Mouse (Mus musculus): ENCODE measurements around the gene Fbxo40. TPM values are rescaled to one million over a fixed set of nuclear protein-coding genes. Genes with fewer than 3 reads are reported as not detected.

Gene Fbxo40
- polyA plus RNA-seq, 1 experiment from 2014 or later, result 0.13 TPM

- no peak overlapping the region for H3K4me2 ChIP-seq
- H3K27ac ChIP-seq, result no peak overlapping the region
- H3K36me3 ChIP-seq (ENCODE audit: poor library complexity, severe bottlenecking), result no peaks in the 10 kb centered on the region
- ATAC-seq, result no peak
- H3K4me1 ChIP-seq, result no peaks in the 10 kb centered on the region
- no peaks in the 10 kb centered on the region for H3K27me3 ChIP-seq
- no peak overlapping the region for H3K4me3 ChIP-seq
- no peak overlapping the region for H3K9ac ChIP-seq
- no peaks in the 10 kb centered on the region for H3K9me3 ChIP-seq (replicated peaks)
Observed at GRCm38 (mm10) chr16:36988066-36988465, 2.2 kb downstream of the Fbxo40 start.

DNA sequence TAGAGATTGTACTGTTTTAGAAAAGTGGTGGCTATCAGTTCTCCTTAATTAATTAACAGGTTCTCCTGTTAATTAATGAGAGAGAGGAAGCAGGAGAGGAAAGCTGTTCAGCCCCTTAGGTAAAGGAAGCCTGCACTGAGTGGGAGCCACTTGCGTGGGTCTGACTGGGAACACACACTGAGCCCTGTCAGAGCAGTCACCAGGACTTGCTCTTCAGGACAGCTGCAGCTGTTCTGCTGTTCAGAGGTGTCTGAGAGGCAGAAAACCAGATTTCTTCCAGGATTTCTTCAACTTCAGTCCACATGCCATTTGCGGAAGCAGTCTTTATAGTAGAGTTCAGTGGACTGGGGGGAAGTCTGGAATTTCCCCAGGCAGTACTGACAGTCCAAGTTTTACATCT, 2.9 kb downstream of the Fbxo40 start:
- H3K27me3 ChIP-seq, result no peaks in the 10 kb centered on the region
- no peak overlapping the region for H3K4me2 ChIP-seq
- H3K4me3 ChIP-seq, result no peak overlapping the region
- H3K27ac ChIP-seq, result no peak overlapping the region
- no peaks in the 10 kb centered on the region for H3K36me3 ChIP-seq (ENCODE audit: poor library complexity, severe bottlenecking)
- ATAC-seq, result no peak
- WGBS, result 67% methylated on average over 2 of the region's 2 CpGs
- no peaks in the 10 kb centered on the region for H3K9me3 ChIP-seq (replicated peaks)
- H3K9ac ChIP-seq, result no peak overlapping the region
- no peaks in the 10 kb centered on the region for H3K4me1 ChIP-seq

GRCm38 (mm10) chr16:36985636-36986042, 4.6 kb downstream of the Fbxo40 start:
- no peaks in the 10 kb centered on the region for H3K36me3 ChIP-seq (ENCODE audit: poor library complexity, severe bottlenecking)
- H3K4me3 ChIP-seq, result no peak overlapping the region
- ATAC-seq, result no peak
- H3K27me3 ChIP-seq, result no peaks in the 10 kb centered on the region
- no peak overlapping the region for H3K27ac ChIP-seq
- no peaks in the 10 kb centered on the region for H3K9me3 ChIP-seq (replicated peaks)
- H3K4me2 ChIP-seq, result no peak overlapping the region
- no peaks in the 10 kb centered on the region for H3K4me1 ChIP-seq
- H3K9ac ChIP-seq, result no peak overlapping the region
- WGBS, result 73% methylated on average over 5 of the region's 5 CpGs

- H3K9me3 ChIP-seq (replicated peaks), result no peaks in the 10 kb centered on the region
- H3K4me1 ChIP-seq, result no peaks in the 10 kb centered on the region
- no peaks in the 10 kb centered on the region for H3K27me3 ChIP-seq
- H3K36me3 ChIP-seq (ENCODE audit: poor library complexity, severe bottlenecking), result no peaks in the 10 kb centered on the region
- no peak overlapping the region for H3K4me3 ChIP-seq
- no peak overlapping the region for H3K4me2 ChIP-seq
- WGBS, result 77% methylated on average over 1 of the region's 1 CpGs
- no peak overlapping the region for H3K9ac ChIP-seq
- no peak overlapping the region for H3K27ac ChIP-seq
- ATAC-seq, result no peak
Observed at GRCm38 (mm10) chr16:36983796-36984195, 6.5 kb downstream of the Fbxo40 start.

GRCm38 (mm10) chr16:36979127-36979526, 11.1 kb downstream of the Fbxo40 start:
- H3K4me2 ChIP-seq, result no peak overlapping the region
- no peaks in the 10 kb centered on the region for H3K9me3 ChIP-seq (replicated peaks)
- ATAC-seq, result no peak
- no peak overlapping the region for H3K9ac ChIP-seq
- 91% methylated on average over 2 of the region's 2 CpGs for WGBS
- no peak overlapping the region for H3K4me3 ChIP-seq
- no peak overlapping the region for H3K27ac ChIP-seq
- H3K27me3 ChIP-seq, result no peaks in the 10 kb centered on the region
- no peaks in the 10 kb centered on the region for H3K4me1 ChIP-seq
- H3K36me3 ChIP-seq (ENCODE audit: poor library complexity, severe bottlenecking), result no peaks in the 10 kb centered on the region

GRCm38 (mm10) chr16:36963415-36963814, 26.9 kb downstream of the Fbxo40 start:
- H3K9me3 ChIP-seq (replicated peaks), result no peaks in the 10 kb centered on the region
- no peak overlapping the region for H3K4me2 ChIP-seq
- WGBS, result 87% methylated on average over 4 of the region's 4 CpGs
- no peaks in the 10 kb centered on the region for H3K4me1 ChIP-seq
- no peak overlapping the region for H3K27ac ChIP-seq
- no peak overlapping the region for H3K4me3 ChIP-seq
- H3K27me3 ChIP-seq, result no peaks in the 10 kb centered on the region
- no peak overlapping the region for H3K9ac ChIP-seq
- H3K36me3 ChIP-seq (ENCODE audit: poor library complexity, severe bottlenecking), result no peaks in the 10 kb centered on the region
- ATAC-seq, result no peak

DNA sequence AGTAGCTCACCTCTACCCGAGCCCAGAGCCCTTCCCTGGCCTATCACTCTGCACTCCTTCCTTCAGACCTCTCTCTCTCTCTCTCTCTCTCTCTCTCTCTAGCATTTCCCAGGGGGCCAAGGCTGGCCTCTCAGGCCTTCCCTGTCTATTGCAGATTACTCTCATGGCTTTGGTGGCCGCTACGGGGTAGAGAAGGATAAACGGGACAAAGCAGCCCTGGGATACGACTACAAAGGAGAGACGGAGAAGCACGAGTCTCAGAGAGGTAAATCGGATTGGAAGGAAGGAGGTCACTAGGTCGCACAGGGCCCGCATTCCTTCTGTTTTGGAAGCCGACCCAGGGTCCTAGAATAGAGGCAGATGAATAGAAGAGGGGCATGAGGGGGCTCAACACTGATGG, 35.2 kb downstream of the Fbxo40 start:
- no peaks in the 10 kb centered on the region for H3K4me1 ChIP-seq

GRCm38 (mm10) chr16:36951029-36951428, 39.2 kb downstream of the Fbxo40 start:
- Histone ChIP-seq H3K4me1 (no peaks in the 10 kb centered on the region), H3K9me3 (replicated peaks) (no peaks in the 10 kb centered on the region), H3K36me3 (ENCODE audit: poor library complexity, severe bottlenecking) (no peaks in the 10 kb centered on the region), H3K4me3 (no peak overlapping the region), H3K9ac (no peak overlapping the region), H3K27me3 (no peaks in the 10 kb centered on the region), H3K27ac (no peak overlapping the region), H3K4me2 (no peak overlapping the region)
- ATAC-seq, result no peak
- 23% methylated on average over 4 of the region's 4 CpGs for WGBS

More for the DNA sequence above, 35.2 kb downstream of the Fbxo40 start:
- H3K4me2 ChIP-seq, result no peak overlapping the region
- H3K27ac ChIP-seq, result no peak overlapping the region
- no peak overlapping the region for H3K9ac ChIP-seq
- WGBS, result 32% methylated on average over 11 of the region's 11 CpGs
- no peak overlapping the region for H3K4me3 ChIP-seq
- no peak for ATAC-seq
- H3K27me3 ChIP-seq, result no peaks in the 10 kb centered on the region
- H3K36me3 ChIP-seq (ENCODE audit: poor library complexity, severe bottlenecking), result no peaks in the 10 kb centered on the region
- H3K9me3 ChIP-seq (replicated peaks), result no peaks in the 10 kb centered on the region

DNA sequence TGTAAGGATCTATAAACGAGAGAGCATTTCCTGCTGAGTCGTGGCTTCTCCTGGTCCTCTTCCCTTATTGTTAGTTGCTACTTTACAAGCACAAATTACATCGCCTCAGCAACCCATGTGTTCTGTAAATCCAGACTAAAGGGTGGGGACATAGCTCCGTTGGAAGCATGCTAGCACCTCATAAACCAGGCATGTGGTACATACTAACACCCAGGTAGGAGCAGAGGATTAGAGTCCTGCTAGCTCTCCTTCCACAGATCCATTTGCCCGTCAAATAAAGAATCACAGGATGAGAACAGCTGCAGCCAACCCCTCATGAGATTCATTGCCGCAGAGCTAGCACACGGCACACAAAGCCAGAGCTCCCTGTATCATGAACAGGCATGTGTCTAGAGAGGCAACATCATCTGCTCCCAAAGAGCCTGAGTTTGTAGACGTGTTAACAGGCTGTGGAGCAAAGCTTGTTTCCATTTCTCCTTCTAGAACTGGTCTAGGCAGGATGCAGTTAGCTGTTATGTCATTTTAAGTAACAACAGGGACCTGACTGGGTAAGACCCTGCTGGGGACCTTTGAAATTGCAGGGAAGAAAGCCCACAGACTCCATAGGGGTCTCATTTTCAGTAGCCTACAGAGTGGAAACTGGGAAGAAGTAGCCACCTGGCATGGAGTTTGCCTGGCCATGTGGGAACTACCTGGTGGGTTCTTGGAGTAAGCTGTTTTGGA, 40.5 kb downstream of the Fbxo40 start:
- no peak overlapping the region for H3K9ac ChIP-seq
- H3K4me3 ChIP-seq, result no peak overlapping the region
- H3K27ac ChIP-seq, result no peak overlapping the region
- no peaks in the 10 kb centered on the region for H3K36me3 ChIP-seq (ENCODE audit: poor library complexity, severe bottlenecking)
- ATAC-seq, result no peak
- 73% methylated on average over 8 of the region's 8 CpGs for WGBS
- H3K4me1 ChIP-seq, result peaks cover 5% of the 10 kb centered on the region; the same call in 1 of the 2 replicates
- no peak overlapping the region for H3K4me2 ChIP-seq
- no peaks in the 10 kb centered on the region for H3K27me3 ChIP-seq
- H3K9me3 ChIP-seq (replicated peaks), result no peaks in the 10 kb centered on the region

- Histone ChIP-seq H3K27me3 (no peaks in the 10 kb centered on the region), H3K4me1 (peaks cover 6% of the 10 kb centered on the region; the same call in 1 of the 2 replicates), H3K4me2 (no peak overlapping the region), H3K27ac (no peak overlapping the region), H3K36me3 (ENCODE audit: poor library complexity, severe bottlenecking) (no peaks in the 10 kb centered on the region), H3K9me3 (replicated peaks) (no peaks in the 10 kb centered on the region), H3K4me3 (no peak overlapping the region), H3K9ac (no peak overlapping the region)
- ATAC-seq, result no peak
- WGBS, result 50% methylated on average over 4 of the region's 4 CpGs
Observed at GRCm38 (mm10) chr16:36947646-36948197, 42.5 kb downstream of the Fbxo40 start.

DNA sequence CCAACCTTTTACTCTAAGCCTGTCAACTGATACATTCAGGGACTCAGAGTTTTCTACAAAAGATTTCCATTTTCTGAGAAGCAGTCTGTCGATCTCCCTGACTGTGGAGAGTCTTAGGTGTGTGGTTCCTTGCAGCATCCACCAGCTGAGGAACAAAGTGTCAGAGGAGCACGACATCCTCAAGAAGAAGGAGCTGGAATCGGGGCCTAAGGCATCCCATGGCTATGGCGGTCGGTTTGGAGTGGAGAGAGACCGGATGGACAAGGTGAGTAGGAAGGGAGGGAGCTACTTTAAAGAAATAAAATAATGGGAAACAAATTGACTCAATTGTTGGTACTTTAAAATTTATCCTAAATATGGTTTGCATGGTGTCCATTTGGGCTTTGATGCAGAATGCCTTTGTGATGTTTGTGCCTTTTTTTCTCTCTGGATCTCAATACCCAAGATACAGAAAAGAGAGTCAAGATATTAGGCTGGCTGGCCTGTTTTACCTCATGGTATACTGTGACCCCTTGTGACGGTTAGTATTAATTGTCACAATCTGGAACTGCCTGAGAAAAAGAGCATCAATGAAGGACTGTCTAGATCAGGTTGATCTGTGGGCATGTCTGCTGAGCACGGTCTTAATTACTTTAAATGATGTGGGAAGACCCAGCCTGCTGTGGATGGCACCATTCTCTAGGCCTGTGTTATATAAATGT, 43.7 kb downstream of the Fbxo40 start:
- H3K27ac ChIP-seq, result no peak overlapping the region
- ATAC-seq, result no peak
- no peak overlapping the region for H3K9ac ChIP-seq
- H3K4me2 ChIP-seq, result no peak overlapping the region
- no peaks in the 10 kb centered on the region for H3K36me3 ChIP-seq (ENCODE audit: poor library complexity, severe bottlenecking)
- H3K4me1 ChIP-seq, result peaks cover 6% of the 10 kb centered on the region; the same call in 1 of the 2 replicates
- H3K9me3 ChIP-seq (replicated peaks), result no peaks in the 10 kb centered on the region
- H3K27me3 ChIP-seq, result no peaks in the 10 kb centered on the region
- no peak overlapping the region for H3K4me3 ChIP-seq
- 88% methylated on average over 8 of the region's 8 CpGs for WGBS

DNA sequence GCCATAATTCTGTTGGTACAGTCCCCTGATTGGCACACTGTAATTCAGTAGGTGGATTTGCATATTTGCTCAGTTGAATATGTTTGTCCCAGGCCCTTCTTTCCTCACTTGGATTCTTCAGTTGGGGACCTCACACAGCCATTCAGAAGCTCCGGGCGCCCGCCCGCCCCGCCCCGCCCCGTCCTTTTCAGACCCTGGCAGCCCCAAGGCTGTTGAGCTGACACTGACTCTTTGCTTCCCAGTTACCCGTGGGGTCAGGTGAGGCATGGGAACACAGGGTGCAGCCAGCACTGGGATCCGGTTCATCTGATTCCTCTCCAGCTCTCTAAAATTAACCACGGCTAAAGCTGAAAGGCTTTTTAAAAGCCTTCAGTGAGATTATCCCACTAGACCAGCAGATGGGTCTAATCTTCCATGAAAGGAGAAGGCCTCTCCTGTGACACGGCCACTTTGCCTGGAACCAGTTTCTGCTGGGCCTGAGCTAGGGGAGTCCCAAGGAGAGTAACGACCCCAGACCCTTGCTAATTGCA, 45.3 kb downstream of the Fbxo40 start:
- Histone ChIP-seq H3K36me3 (ENCODE audit: poor library complexity, severe bottlenecking) (no peaks in the 10 kb centered on the region), H3K27me3 (no peaks in the 10 kb centered on the region), H3K9ac (no peak overlapping the region), H3K9me3 (replicated peaks) (no peaks in the 10 kb centered on the region), H3K27ac (no peak overlapping the region), H3K4me1 (peaks cover 6% of the 10 kb centered on the region; the same call in 1 of the 2 replicates), H3K4me3 (no peak overlapping the region), H3K4me2 (peak overlapping the region; percentile 25)
- WGBS, result 12% methylated on average over 12 of the region's 12 CpGs
- peak; percentile 57; the same call in 1 of the 2 replicates for ATAC-seq
